Mouse (Mus musculus) thymus, adult 2 months (tissue): ENCODE measurements around the gene Polr2b.

Experiments used
- CTCF ChIP-seq: fragments of 200-500 bp; IDR thresholded peaks from 2 replicates; pipeline ENCODE4 v1.5.1; 2012; ENCODE audit warnings: mild to moderate bottlenecking, control low read depth, low read length, moderate library complexity, borderline replicate concordance; ENCODE audit not compliant: control insufficient read depth, poor library complexity, insufficient read depth; ENCODE audit errors: extremely low read depth
- POLR2A ChIP-seq: fragments of 200-500 bp; IDR thresholded peaks from 2 replicates; pipeline ENCODE4 v1.6.1; 2012; ENCODE audit warnings: mild to moderate bottlenecking, low read length, control low read depth, moderate library complexity; ENCODE audit not compliant: control insufficient read depth, poor library complexity, insufficient read depth; ENCODE audit errors: extremely low read depth

DNA sequence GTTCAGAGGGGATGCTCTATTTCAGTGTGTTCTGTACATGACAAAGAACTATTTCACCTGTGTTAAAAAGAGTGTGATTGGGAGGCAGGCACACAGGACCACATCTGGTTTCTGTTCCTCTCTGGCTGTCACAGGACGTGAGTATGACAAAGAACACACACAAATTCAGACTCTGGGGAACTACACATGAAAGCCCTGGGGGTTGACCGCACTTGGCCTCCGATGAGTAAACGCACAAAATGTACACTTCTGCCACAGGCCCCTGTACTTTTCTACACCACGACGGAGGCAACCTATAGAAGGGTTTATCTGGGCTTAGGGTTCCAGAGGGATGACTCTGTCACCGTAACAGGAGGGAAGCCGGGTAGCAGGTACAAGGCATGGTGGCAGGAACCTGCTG, 20.3 kb upstream of the Polr2b start:
- TF ChIP-seq CTCF (no peak), POLR2A (no peak)
